Mouse (Mus musculus) CH12.LX (cell line): ENCODE measurements at regions not wholly inside any gene's neighbourhood (a gene's known extent, or its start where the extent isn't known, plus 50 kb on each side); places are given as distances from the start of the nearest gene placed in this dataset.

Experiments used
- DNase-seq: peaks from one replicate; pipeline ENCODE4 v3.0.0-alpha.2; 2013; ENCODE audit errors: extremely low read depth
- H3K27ac ChIP-seq: 2 replicates; pipeline ENCODE4 v1.5.1; 2012; ENCODE audit warnings: low read depth, mild to moderate bottlenecking, control low read depth, moderate library complexity; ENCODE audit not compliant: insufficient read depth
- H3K27me3 ChIP-seq: replicated peaks from 2 replicates; pipeline ENCODE3; 2012; ENCODE audit warnings: inconsistent platforms
- H3K36me3 ChIP-seq, 2 experiments: replicated peaks in 1 of 2; 2 replicates each; pipeline versions ENCODE3 to v1.6.1; 2012; ENCODE audit warnings: inconsistent platforms in 1 of 2, low read length in 1 of 2, mild to moderate bottlenecking in 1 of 2, mixed read lengths in 1 of 2, moderate library complexity in 1 of 2; ENCODE audit not compliant: control insufficient read depth in 1 of 2, insufficient read depth in 1 of 2
- H3K4me1 ChIP-seq, 2 experiments: 2 replicates each; pipeline ENCODE4 v1.6.1; 2012; ENCODE audit warnings: inconsistent platforms in 1 of 2, moderate library complexity in 1 of 2; ENCODE audit not compliant: insufficient read depth in 2 of 2, control insufficient read depth in 1 of 2
- H3K4me2 ChIP-seq: 2 replicates; pipeline ENCODE4 v1.6.1; 2012; ENCODE audit warnings: low read depth, mild to moderate bottlenecking, control low read depth; ENCODE audit not compliant: poor library complexity, insufficient read depth, severe bottlenecking
- H3K4me3 ChIP-seq, 3 experiments: fragments of 150-350 bp in 1 of 3; sonication (generic) in 1 of 3; replicated peaks in 1 of 3; 2 replicates each; pipeline versions ENCODE3 to v1.5.1; 2011 to 2012; ENCODE audit warnings: low read depth in 2 of 3, low read length in 2 of 3, mild to moderate bottlenecking in 2 of 3, moderate library complexity in 2 of 3, control low read depth in 1 of 3, improper control_type of control experiment in 1 of 3, inconsistent platforms in 1 of 3, mixed read lengths in 1 of 3; ENCODE audit not compliant: poor library complexity in 1 of 3
- H3K79me2 ChIP-seq: replicated peaks from 2 replicates; pipeline ENCODE4 v1.6.1; 2012; ENCODE audit warnings: mild to moderate bottlenecking, moderate library complexity; ENCODE audit not compliant: control insufficient read depth, poor library complexity, insufficient read depth, severe bottlenecking; ENCODE audit errors: extremely low read depth
- H3K9ac ChIP-seq: 2 replicates; pipeline ENCODE4 v1.6.1; 2012; ENCODE audit warnings: low read depth, mild to moderate bottlenecking, control low read depth, moderate library complexity; ENCODE audit not compliant: insufficient read depth
- H3K9me3 ChIP-seq: replicated peaks from 2 replicates; pipeline ENCODE3; 2012; ENCODE audit warnings: low read length, inconsistent platforms, mixed read lengths
- BHLHE40 ChIP-seq: IDR thresholded peaks from 2 replicates; pipeline ENCODE4 v1.6.1; 2011; ENCODE audit warnings: mild to moderate bottlenecking, low read depth, low read length, improper control_type of control experiment
- CHD1 ChIP-seq: IDR thresholded peaks from 2 replicates; pipeline ENCODE4 v1.6.1; 2012; ENCODE audit warnings: low read depth, low read length, improper control_type of control experiment, inconsistent platforms
- CHD2 ChIP-seq: IDR thresholded peaks from 2 replicates; pipeline ENCODE4 v1.6.1; 2011; ENCODE audit warnings: low read length, improper control_type of control experiment
- CTCF ChIP-seq, 2 experiments: IDR thresholded peaks in 1 of 2; conservative IDR thresholded peaks in 1 of 2; 2 replicates each; pipeline ENCODE4 v1.5.1; 2011 to 2012; ENCODE audit warnings: low read depth in 2 of 2, low read length in 2 of 2, improper control_type of control experiment in 1 of 2, inconsistent platforms in 1 of 2, mild to moderate bottlenecking in 1 of 2, moderate library complexity in 1 of 2
- E2F4 ChIP-seq: IDR thresholded peaks from 2 replicates; pipeline ENCODE4 v1.6.1; 2011; ENCODE audit warnings: low read depth, low read length, improper control_type of control experiment; ENCODE audit not compliant: insufficient replicate concordance
- HCFC1 ChIP-seq: IDR thresholded peaks from 2 replicates; pipeline ENCODE4 v1.6.1; 2012; ENCODE audit warnings: low read depth, mild to moderate bottlenecking, inconsistent platforms, low read length, improper control_type of control experiment
- JUN ChIP-seq: IDR thresholded peaks from 2 replicates; pipeline ENCODE4 v1.6.1; 2011; ENCODE audit warnings: low read depth, mild to moderate bottlenecking, low read length, improper control_type of control experiment, moderate library complexity; ENCODE audit not compliant: insufficient read depth
- MAX ChIP-seq: IDR thresholded peaks from 2 replicates; pipeline ENCODE4 v1.6.1; 2011; ENCODE audit warnings: low read length, improper control_type of control experiment
- MEF2A ChIP-seq: IDR thresholded peaks from 2 replicates; pipeline ENCODE4 v1.6.1; 2014; ENCODE audit warnings: low read depth, mild to moderate bottlenecking, inconsistent platforms, low read length, improper control_type of control experiment, borderline replicate concordance
- MXI1 ChIP-seq: IDR thresholded peaks from 2 replicates; pipeline ENCODE4 v1.6.1; 2011; ENCODE audit warnings: mild to moderate bottlenecking, low read depth, low read length, improper control_type of control experiment
- MYC ChIP-seq: IDR thresholded peaks from 2 replicates; pipeline ENCODE4 v1.6.1; 2011; ENCODE audit warnings: low read depth, mild to moderate bottlenecking, improper control_type of control experiment, low read length
- NELFE ChIP-seq: IDR thresholded peaks from 2 replicates; pipeline ENCODE4 v1.6.1; 2011; ENCODE audit warnings: low read depth, low read length, improper control_type of control experiment
- NRF1 ChIP-seq: IDR thresholded peaks from 2 replicates; pipeline ENCODE4 v1.6.1; 2014; ENCODE audit warnings: low read depth, mild to moderate bottlenecking, inconsistent platforms, low read length, improper control_type of control experiment, moderate library complexity
- PAX5 ChIP-seq: IDR thresholded peaks from 2 replicates; pipeline ENCODE4 v1.6.1; 2012; ENCODE audit warnings: low read length, inconsistent platforms, mixed read lengths
- POLR2A ChIP-seq: IDR thresholded peaks from 2 replicates; pipeline ENCODE4 v1.6.1; 2011; ENCODE audit warnings: low read depth, mild to moderate bottlenecking, improper control_type of control experiment, low read length
- RAD21 ChIP-seq: IDR thresholded peaks from 2 replicates; pipeline ENCODE4 v1.6.1; 2011; ENCODE audit warnings: low read depth, mild to moderate bottlenecking, low read length, improper control_type of control experiment, moderate library complexity
- RCOR1 ChIP-seq: conservative IDR thresholded peaks from 2 replicates; pipeline ENCODE4 v1.6.1; 2012; ENCODE audit warnings: low read depth, mild to moderate bottlenecking, inconsistent platforms, low read length, improper control_type of control experiment
- SIN3A ChIP-seq: IDR thresholded peaks from 2 replicates; pipeline ENCODE4 v1.6.1; 2012; ENCODE audit warnings: low read length, improper control_type of control experiment, inconsistent platforms
- SMC3 ChIP-seq: IDR thresholded peaks from 2 replicates; pipeline ENCODE4 v1.6.1; 2011; ENCODE audit warnings: low read depth, low read length, improper control_type of control experiment
- TBP ChIP-seq: conservative IDR thresholded peaks from 2 replicates; pipeline ENCODE4 v1.6.1; 2011; ENCODE audit warnings: low read depth, low read length, improper control_type of control experiment
- TCF12 ChIP-seq: IDR thresholded peaks from 2 replicates; pipeline ENCODE4 v1.6.1; 2014; ENCODE audit warnings: low read depth, mild to moderate bottlenecking, inconsistent platforms, low read length, improper control_type of control experiment
- UBTF ChIP-seq: IDR thresholded peaks from 2 replicates; pipeline ENCODE4 v1.6.1; 2012; ENCODE audit warnings: low read depth, mild to moderate bottlenecking, inconsistent platforms, low read length, improper control_type of control experiment, moderate library complexity
- USF1 ChIP-seq: IDR thresholded peaks from 2 replicates; pipeline ENCODE4 v1.6.1; 2014; ENCODE audit warnings: low read depth, mild to moderate bottlenecking, inconsistent platforms, low read length, improper control_type of control experiment
- USF2 ChIP-seq: conservative IDR thresholded peaks from 2 replicates; pipeline ENCODE4 v1.6.1; 2011; ENCODE audit warnings: low read depth, low read length, improper control_type of control experiment
- ZC3H11A ChIP-seq: IDR thresholded peaks from 2 replicates; pipeline ENCODE4 v1.6.1; 2012; ENCODE audit warnings: low read depth, mild to moderate bottlenecking, inconsistent platforms, low read length, improper control_type of control experiment
- ZKSCAN1 ChIP-seq: IDR thresholded peaks from 2 replicates; pipeline ENCODE4 v1.6.1; 2012; ENCODE audit warnings: low read depth, inconsistent platforms, low read length, improper control_type of control experiment, borderline replicate concordance
- ZNF384 ChIP-seq: IDR thresholded peaks from 2 replicates; pipeline ENCODE4 v1.6.1; 2012; ENCODE audit warnings: low read depth, low read length, improper control_type of control experiment, inconsistent platforms
- dilution Hi-C: fragments of 300-500 bp; cut with MboI; formaldehyde crosslinking; loops from 2 replicates; pipeline ENCODE4 v1.14.3; 2020; ENCODE audit warnings: low sequenced_read_pairs; ENCODE audit not compliant: extremely low pct_unique_long_range_greater_than_20kb, extremely low pct_ligation_motif_present
- in situ Hi-C: fragments of 300-500 bp; cut with MboI; formaldehyde crosslinking; loops from 3 replicates; pipeline ENCODE4 v1.14.3; 2019; ENCODE audit warnings: low sequenced_read_pairs, low pct_ligation_motif_present, low pct_unique_long_range_greater_than_20kb, mixed read lengths

DNA sequence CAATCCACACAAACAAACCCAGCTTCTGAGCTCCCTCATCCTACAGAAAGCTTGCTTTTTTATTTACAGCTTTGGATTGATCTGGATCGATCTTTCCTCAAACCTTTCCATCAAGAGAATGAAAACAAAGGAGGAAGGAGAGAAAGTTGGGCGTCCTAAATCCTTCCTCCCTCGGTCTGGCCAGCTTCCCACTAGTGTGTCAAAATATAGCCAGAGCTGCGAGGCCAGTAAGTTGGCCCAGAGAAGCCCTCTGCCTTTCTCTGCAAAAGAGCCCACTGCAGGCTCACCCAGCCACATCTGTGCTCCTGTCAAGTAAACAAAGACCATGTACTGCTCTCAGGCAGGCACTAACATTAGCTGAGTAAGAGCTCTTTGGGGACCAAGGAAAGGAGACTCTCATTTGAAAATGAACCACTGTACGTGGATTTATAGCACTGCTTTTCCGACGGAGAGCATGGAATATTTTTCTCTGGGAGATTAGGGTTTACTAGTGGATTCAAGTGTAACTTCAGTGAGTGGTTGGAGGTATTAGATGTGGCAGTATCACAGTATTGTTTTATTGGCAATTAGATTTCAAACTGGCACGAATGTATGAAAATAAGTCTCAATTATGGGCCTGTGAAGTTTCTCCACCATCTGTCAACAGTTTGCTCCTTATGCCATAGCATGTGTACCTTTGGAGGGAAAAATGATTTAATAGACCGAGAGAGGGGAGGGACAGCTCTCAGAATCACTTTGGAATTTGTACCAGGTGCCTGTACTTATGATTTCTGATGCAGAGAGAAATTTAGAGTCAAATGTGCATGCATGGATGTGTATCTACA, 78.1 kb downstream of the Rps24 start:
- in situ Hi-C loops (no loop called here), dilution Hi-C loops (no loop called here)
- no peak for TF ChIP-seq POLR2A
- TF ChIP-seq MAX = no peak
- TF ChIP-seq UBTF = no peak
- TF ChIP-seq USF2 = no peak
- TF ChIP-seq MXI1 = no peak
- TF ChIP-seq SMC3 = no peak
- TF ChIP-seq ZC3H11A = no peak
- TF ChIP-seq CTCF (conservative IDR thresholded peaks at IDR 0.05 in 1 of 2, IDR thresholded peaks at IDR 0.05 in 1 of 2; ENCODE audit: low read depth in 2 of 2, low read length in 2 of 2) = no peak
- no peak for TF ChIP-seq BHLHE40
- no peak for TF ChIP-seq NRF1
- TF ChIP-seq ZNF384 = no peak
- no peak for TF ChIP-seq PAX5
- no peak for TF ChIP-seq RCOR1
- no peak for TF ChIP-seq CHD2
- no peak for TF ChIP-seq E2F4
- TF ChIP-seq HCFC1 = no peak
- no peak for TF ChIP-seq TBP
- peaks cover 0 to 3% of the 10 kb centered on the region in 2 experiments; a peak in 1 of 4 replicates for H3K4me1 ChIP-seq
- H3K4me3 ChIP-seq = no peak overlapping the region
- DNase-seq = no peak
- H3K79me2 ChIP-seq = no peaks in the 10 kb centered on the region
- no peak overlapping the region for H3K9ac ChIP-seq
- H3K9me3 ChIP-seq = no peaks in the 10 kb centered on the region
- H3K36me3 ChIP-seq = no peaks in the 10 kb centered on the region
- peaks cover 4% of the 10 kb centered on the region for H3K27me3 ChIP-seq
- no peak overlapping the region for H3K4me2 ChIP-seq
- H3K27ac ChIP-seq = no peak overlapping the region

DNA sequence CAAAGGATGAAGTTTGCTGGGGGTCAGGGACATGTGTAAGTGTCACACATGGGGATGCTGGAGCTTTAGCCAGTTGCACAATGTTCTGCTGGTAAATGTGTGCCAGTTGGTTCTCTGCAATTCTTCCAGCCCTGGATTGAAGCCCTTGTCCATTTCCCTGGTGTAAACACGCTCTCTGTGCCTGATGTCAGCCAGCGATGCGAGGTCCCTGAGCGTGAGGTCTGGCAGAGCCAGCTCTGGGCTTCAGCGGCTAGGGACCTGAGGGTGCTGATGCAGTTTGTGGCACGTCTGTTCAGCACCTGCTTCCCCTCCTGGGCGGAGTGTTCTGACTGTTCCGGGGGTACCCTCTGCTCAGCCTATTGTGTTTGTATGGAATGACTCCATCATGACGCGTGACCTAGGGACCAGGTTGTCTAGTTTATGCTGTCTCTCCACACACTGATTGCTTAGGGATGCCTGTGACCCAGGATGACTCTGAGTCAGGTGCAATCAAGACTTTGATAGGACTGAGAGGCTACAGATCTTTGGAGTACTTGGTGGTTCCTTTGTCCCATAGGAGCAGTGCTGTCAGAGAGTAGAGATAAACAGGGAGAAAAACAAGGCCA, 78.9 kb downstream of the Rps24 start:
- H3K9me3 ChIP-seq = no peaks in the 10 kb centered on the region
- H3K4me1 ChIP-seq = peaks cover 0 to 3% of the 10 kb centered on the region in 2 experiments; a peak in 1 of 4 replicates
- no peaks in the 10 kb centered on the region for H3K79me2 ChIP-seq
- H3K4me2 ChIP-seq = no peak overlapping the region
- H3K9ac ChIP-seq = no peak overlapping the region
- dilution Hi-C loops = no loop called here
- H3K36me3 ChIP-seq = no peaks in the 10 kb centered on the region
- TF ChIP-seq MAX = no peak
- no peak for TF ChIP-seq E2F4
- TF ChIP-seq NELFE = no peak
- TF ChIP-seq ZC3H11A = no peak
- TF ChIP-seq MEF2A = no peak
- TF ChIP-seq USF1 = no peak
- TF ChIP-seq NRF1 = no peak
- TF ChIP-seq ZKSCAN1 = no peak
- no peak for TF ChIP-seq USF2
- TF ChIP-seq JUN = no peak
- no peak for TF ChIP-seq MYC
- TF ChIP-seq SIN3A = no peak
- TF ChIP-seq SMC3 = no peak
- no peak for TF ChIP-seq CHD2
- TF ChIP-seq CTCF (conservative IDR thresholded peaks at IDR 0.05 in 1 of 2, IDR thresholded peaks at IDR 0.05 in 1 of 2; ENCODE audit: low read depth in 2 of 2, low read length in 2 of 2) = no peak
- TF ChIP-seq BHLHE40 = no peak
- no peak for TF ChIP-seq RAD21
- TF ChIP-seq TCF12 = no peak
- no peak for TF ChIP-seq CHD1
- TF ChIP-seq, all 38 proteins: peak for 0
- in situ Hi-C loops = no loop called here
- no peak for DNase-seq
- Histone ChIP-seq H3K4me3 (no peak overlapping the region), H3K27ac (no peak overlapping the region), H3K27me3 (peaks cover 4% of the 10 kb centered on the region)
